Mouse (Mus musculus) v-Abl transformed pro-B cells (cell line): ENCODE data around the gene Olfr437.
"Not testable (repeated sequence)": the region's sequence is repeated elsewhere in the genome, so short reads cannot be mapped to it uniquely, and the experiment has no call there.

Source experiments
- in situ Hi-C, 2 experiments: fragments of 400-800 bp; cut with MboI; formaldehyde crosslinking; loops; one replicate each; pipeline ENCODE4 v1.15.1; 2025; ENCODE audit not compliant: unreplicated experiment in 2 of 2

Olfr437 gene

GRCm38 (mm10) chr6:43162982-43163381, at the start of gene Olfr437:
Olfr437 (plus strand) TSS chr6:43163282.
- in situ Hi-C loops = no loop called here

GRCm38 (mm10) chr6:43146267-43146666, 16.8 kb upstream of the Olfr437 start, which contains the start of gene Olfr237-ps1:
Olfr237-ps1 (plus strand) TSS chr6:43146567.
- in situ Hi-C loops = not testable (repeated sequence)

DNA sequence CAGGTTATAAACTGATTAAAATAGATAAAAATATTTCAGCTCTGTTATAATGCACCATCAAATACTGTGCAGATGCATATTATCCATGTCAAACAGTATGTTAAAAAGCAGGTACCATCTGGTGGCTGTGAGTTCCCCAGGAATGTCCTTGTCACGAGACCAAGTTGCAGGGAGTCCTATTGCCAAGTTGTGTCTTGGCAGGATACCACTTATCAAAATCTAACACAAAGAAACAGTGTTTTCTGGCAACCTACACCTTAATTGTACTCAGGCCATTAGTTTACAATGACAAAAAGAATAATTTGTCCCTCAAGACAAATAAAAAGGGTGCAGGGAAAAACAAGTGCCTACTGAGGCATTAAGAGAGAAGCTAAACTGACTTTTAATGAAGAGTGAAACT, 3.6 kb upstream of the Olfr437 start:
- in situ Hi-C loops = no loop called here

GRCm38 (mm10) chr6:43167246-43167645, 4.2 kb downstream of the Olfr437 start:
- in situ Hi-C loops = no loop called here

DNA sequence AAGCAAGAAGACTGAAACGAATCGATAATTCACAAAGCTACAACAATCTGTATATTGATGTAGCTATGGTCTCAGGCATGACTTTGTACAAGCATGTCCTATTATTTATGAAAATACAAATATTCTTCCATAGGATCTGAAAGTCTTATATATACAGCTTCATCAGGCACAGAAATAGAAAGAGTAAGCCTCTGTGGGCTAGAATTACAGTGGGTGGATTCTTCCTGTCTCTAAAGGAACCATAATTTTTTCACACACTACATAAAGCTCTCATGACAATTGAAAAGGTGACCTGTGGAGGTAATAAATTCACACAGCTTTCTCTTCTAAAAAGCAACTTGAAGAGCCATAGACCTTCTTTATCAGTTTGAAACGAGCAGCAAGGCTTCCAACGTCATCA, 8.8 kb downstream of the Olfr437 start, which contains the start of gene Olfr13:
Gene Olfr13 (plus strand): TSS at position 301 of the 400 bp plus-strand sequence.
- in situ Hi-C loops = no loop called here

DNA sequence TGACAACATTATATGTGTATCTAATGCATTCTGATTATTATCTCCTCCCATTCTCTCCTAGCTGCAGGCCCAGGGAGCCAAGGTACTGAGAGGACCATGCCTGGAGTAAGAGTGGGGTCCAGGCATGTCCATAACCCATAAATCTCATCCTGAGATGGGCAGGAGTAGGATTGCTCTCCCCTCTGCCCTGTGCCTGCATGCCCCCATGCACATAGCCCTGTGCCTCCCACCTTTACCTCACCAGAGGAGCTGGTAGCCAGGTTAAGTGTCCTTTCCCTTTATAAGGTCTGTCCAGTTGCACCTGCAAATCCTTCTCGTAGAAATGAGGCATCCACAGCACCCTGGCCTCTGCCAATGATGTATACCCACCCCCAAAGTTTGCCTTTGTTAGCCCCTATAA, 15.0 kb downstream of the Olfr437 start:
- in situ Hi-C loops = no loop called here

GRCm38 (mm10) chr6:43178584-43179501, 15.8 kb downstream of the Olfr437 start:
- in situ Hi-C loops = no loop called here

GRCm38 (mm10) chr6:43190986-43191385, 27.9 kb downstream of the Olfr437 start:
- in situ Hi-C loops = no loop called here

DNA sequence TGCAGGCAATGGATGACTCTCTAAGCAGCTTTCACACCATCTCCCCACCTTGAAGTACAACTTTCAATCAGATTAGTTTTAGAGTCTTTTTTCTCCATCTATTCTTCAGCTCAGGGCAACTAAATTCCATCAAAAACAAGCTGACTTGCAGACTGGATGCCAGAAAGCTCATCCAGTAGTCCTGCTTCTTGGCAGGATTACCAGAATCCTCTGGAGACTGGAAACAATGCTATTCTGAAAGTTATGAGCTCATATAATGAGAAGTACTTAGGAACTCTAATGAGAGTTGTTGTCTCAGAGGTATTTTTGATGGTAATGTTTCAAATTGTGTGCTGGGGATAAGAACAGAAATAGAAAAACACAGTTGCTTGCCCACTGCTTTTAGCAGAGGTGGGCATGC, 33.7 kb downstream of the Olfr437 start, which contains the start of gene Olfr435:
Gene Olfr435 (plus strand): TSS at position 366 of the 400 bp plus-strand sequence.
- in situ Hi-C loops = no loop called here

DNA sequence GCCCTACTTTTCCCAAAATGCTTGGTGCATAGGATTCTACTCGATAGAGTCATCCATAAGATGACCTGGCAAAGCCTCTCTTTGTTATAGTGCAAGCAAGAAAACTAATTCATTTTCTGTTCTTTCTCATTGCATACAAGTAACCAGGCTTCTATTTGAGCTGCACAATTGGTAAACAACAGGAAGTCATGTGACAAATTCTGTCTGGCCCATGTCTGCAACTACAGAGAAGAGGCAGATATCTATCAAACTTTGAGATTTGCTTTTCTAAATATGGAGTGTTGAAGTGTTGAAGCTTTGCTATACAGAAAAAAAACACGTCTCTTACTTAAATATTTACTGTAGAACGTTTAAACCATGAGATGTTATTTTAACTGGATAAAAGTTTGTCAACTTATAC, 35.0 kb downstream of the Olfr437 start:
- in situ Hi-C loops = no loop called here

- in situ Hi-C loops = no loop called here
Observed at GRCm38 (mm10) chr6:43202786-43203185, 39.7 kb downstream of the Olfr437 start.

- in situ Hi-C loops = no loop called here
Observed at GRCm38 (mm10) chr6:43205355-43205754, 42.3 kb downstream of the Olfr437 start.

DNA sequence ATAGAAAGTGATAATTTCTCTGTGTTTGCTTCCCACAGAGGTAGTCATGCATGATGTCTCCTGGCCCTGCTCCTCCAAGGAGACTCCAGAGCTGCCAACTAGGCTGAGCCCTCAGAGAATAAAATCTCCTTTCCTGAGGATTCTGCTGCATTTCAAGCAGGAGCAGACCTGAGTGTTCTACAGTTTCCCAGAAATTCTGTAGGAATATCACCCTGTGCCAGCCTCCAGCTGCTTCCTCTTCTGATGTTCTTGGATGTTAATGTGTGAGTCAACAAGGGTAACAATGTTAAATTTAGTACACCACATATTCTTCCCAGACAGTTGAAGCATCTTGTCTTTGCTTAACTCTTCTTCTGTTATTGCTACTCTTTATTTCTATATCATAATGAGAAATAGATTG, 49.8 kb downstream of the Olfr437 start, which contains the start of gene Olfr434:
Gene Olfr434 (plus strand): TSS at position 149 of the 400 bp plus-strand sequence.
- in situ Hi-C loops = not testable (repeated sequence)
